14 mouse cellular contexts compared by ENCODE assay signal in genomic region chr11:100836923-100837702, GRCm38 (mm10). TPM values are rescaled to one million over a fixed set of nuclear protein-coding genes. Genes with fewer than 3 reads are reported as not detected.
DNase-seq lines count a peak whose midpoint lies in the region; ATAC-seq and TF ChIP-seq lines count a peak whose summit lies in the region.
"Had no signal": no experiment of that assay in that cellular context is flagged by ENCODE, and none has a peak within 500 bp of the region (broad histone marks: within the 10 kb centered on the region; RNA-seq: fewer than 3 reads in every experiment).

No protein-coding gene starts in this region.

- no peak overlapping the region for H3K4me2 ChIP-seq in liver, embryonic 14.5 days (ENCODE audit: low read depth)
- no peak overlapping the region for H3K4me2 ChIP-seq in liver, embryonic 12.5 days
- H3K4me2 ChIP-seq: heart, embryonic 11.5 days; limb, embryonic 13.5 days; midbrain, embryonic 12.5 days; neural tube, embryonic 15.5 days had no signal

- peak; percentile 70 for DNase-seq in CD4-positive, CD25-positive, alpha-beta regulatory T cell, adult 2 months (ENCODE audit: low read depth, low spot score)
- DNase-seq in liver, embryonic 14.5 days (ENCODE audit: low read depth in 3 of 3, low spot score in 3 of 3) = no peak
- DNase-seq in MEL (ENCODE audit: low read depth, low spot score) = peak; percentile 52
- no peak for DNase-seq in right cerebral cortex, adult 2 months (ENCODE audit: low spot score in 2 of 2)
- DNase-seq: cerebellum, adult 11-12 months had no signal

- TF ChIP-seq POLR2A in MEL (IDR thresholded peaks at IDR 0.05; ENCODE audit: control insufficient read depth in 1 of 2, insufficient read depth in 1 of 2, low read depth in 1 of 2, low read length in 2 of 2, poor library complexity in 1 of 2) = no peak

- H3K79me2 ChIP-seq in MEL (ENCODE audit: control insufficient read depth, insufficient read depth, low read length, poor library complexity) = peaks cover 16% of the 10 kb centered on the region

- H3K9ac ChIP-seq in liver, embryonic 14.5 days (replicated peaks) = no peak overlapping the region
- H3K9ac ChIP-seq in liver, embryonic 12.5 days = no peak overlapping the region
- no peak overlapping the region for H3K9ac ChIP-seq in MEL (ENCODE audit: control insufficient read depth, low read depth, low read length, poor library complexity, severe bottlenecking)
- H3K9ac ChIP-seq: limb, embryonic 13.5 days; midbrain, embryonic 12.5 days; neural tube, embryonic 15.5 days had no signal

- peaks cover 7 to 12% of the 10 kb centered on the region in 2 experiments; a peak in 3 of 4 replicates for H3K4me1 ChIP-seq in liver, embryonic 14.5 days (replicated peaks; ENCODE audit: control insufficient read depth in 2 of 2, insufficient read depth in 2 of 2, low read length in 1 of 2)
- peaks cover 47% of the 10 kb centered on the region for H3K4me1 ChIP-seq in liver, embryonic 12.5 days
- peaks cover 0 to 4% of the 10 kb centered on the region in 2 experiments; a peak in 1 of 4 replicates for H3K4me1 ChIP-seq in MEL (ENCODE audit: control insufficient read depth in 1 of 2, insufficient read depth in 2 of 2, low read length in 2 of 2)
- H3K4me1 ChIP-seq: midbrain, embryonic 12.5 days had no signal

- 0 out of 4 replicates have a peak overlapping the region, but pooled peaks of 1 of the 2 experiments have one; percentile 17 for H3K4me3 ChIP-seq in liver, embryonic 14.5 days (ENCODE audit: insufficient read depth in 1 of 2, low read depth in 2 of 2, low read length in 2 of 2)
- no peak overlapping the region for H3K4me3 ChIP-seq in liver, embryonic 12.5 days
- no peak overlapping the region for H3K4me3 ChIP-seq in MEL (ENCODE audit: control insufficient read depth in 1 of 2, insufficient read depth in 1 of 2, low read depth in 2 of 2, low read length in 2 of 2)
- H3K4me3 ChIP-seq: limb, embryonic 13.5 days; midbrain, embryonic 12.5 days; neural tube, embryonic 15.5 days had no signal

- 76% methylated on average over 9 of the region's 9 CpGs for WGBS in liver, embryonic 14.5 days (ENCODE audit: insufficient replicate concordance)
- WGBS in liver, embryonic 12.5 days (ENCODE audit: insufficient replicate concordance) = 73% methylated on average over 9 of the region's 9 CpGs

- ATAC-seq in CD4-positive, CD25-positive, alpha-beta regulatory T cell, adult 4 months = no peak
- no peak for ATAC-seq in liver, embryonic 14.5 days (ENCODE audit: insufficient read depth)
- no peak for ATAC-seq in liver, embryonic 12.5 days
- 0 out of 2 replicates have a peak, but pooled peaks have one; percentile 34 for ATAC-seq in monocyte, adult 5-6 weeks (replicated peaks; ENCODE audit: insufficient number of reproducible peaks, low FRiP score, low TSS enrichment, poor library complexity, severe bottlenecking)
- no peak for ATAC-seq in inflammation-experienced regulatory T-cells, adult 6 months
- ATAC-seq: hindbrain, embryonic 16.5 days had no signal

- peaks cover 3% of the 10 kb centered on the region for H3K9me3 ChIP-seq in liver, embryonic 14.5 days (ENCODE audit: control insufficient read depth, low read length)
- peaks cover 4% of the 10 kb centered on the region for H3K9me3 ChIP-seq in liver, embryonic 12.5 days (replicated peaks)
- no peaks in the 10 kb centered on the region for H3K9me3 ChIP-seq in MEL (replicated peaks; ENCODE audit: insufficient read depth, low read length)
- H3K9me3 ChIP-seq: limb, embryonic 13.5 days; neural tube, embryonic 15.5 days had no signal

- no peak overlapping the region for H3K27ac ChIP-seq in liver, embryonic 14.5 days
- no peak overlapping the region for H3K27ac ChIP-seq in liver, embryonic 12.5 days
- no peak overlapping the region for H3K27ac ChIP-seq in MEL (ENCODE audit: control insufficient read depth, low read depth, low read length)
- H3K27ac ChIP-seq: limb, embryonic 13.5 days; midbrain, embryonic 12.5 days; neural tube, embryonic 15.5 days had no signal

- TF ChIP-seq RAD21 in MEL (IDR thresholded peaks at IDR 0.05; ENCODE audit: low read depth, low read length) = peak; percentile 67

- no peak for TF ChIP-seq EP300 in liver, embryonic 14.5 days (IDR thresholded peaks at IDR 0.05; ENCODE audit: low read depth)
- TF ChIP-seq EP300 in MEL (IDR thresholded peaks at IDR 0.05; ENCODE audit: low read depth in 1 of 2, low read length in 2 of 2) = no peak

- H3K27me3 ChIP-seq in liver, embryonic 14.5 days (ENCODE audit: control insufficient read depth, insufficient read depth, low read length) = no peaks in the 10 kb centered on the region
- H3K27me3 ChIP-seq in liver, embryonic 12.5 days (replicated peaks) = no peaks in the 10 kb centered on the region
- H3K27me3 ChIP-seq in MEL (ENCODE audit: control insufficient read depth in 1 of 2, insufficient read depth in 2 of 2, low read length in 2 of 2) = no peaks in the 10 kb centered on the region
- H3K27me3 ChIP-seq: limb, embryonic 13.5 days; midbrain, embryonic 12.5 days; neural tube, embryonic 15.5 days had no signal

- TF ChIP-seq CTCF in liver, embryonic 14.5 days (IDR thresholded peaks at IDR 0.05; ENCODE audit: low read depth) = peak; percentile 70
- peak; percentile 64 to 67 (median 66) for TF ChIP-seq CTCF in MEL (IDR thresholded peaks at IDR 0.05 in 2 of 3, conservative IDR thresholded peaks at IDR 0.05 in 1 of 3; ENCODE audit: control insufficient read depth in 1 of 3, insufficient read depth in 1 of 3, low read depth in 2 of 3, low read length in 3 of 3, poor library complexity in 1 of 3, severe bottlenecking in 1 of 3)

- H3K36me3 ChIP-seq in liver, embryonic 14.5 days (replicated peaks; ENCODE audit: control insufficient read depth, insufficient read depth, low read depth) = no peaks in the 10 kb centered on the region
- peaks cover 6% of the 10 kb centered on the region; the same call in 1 of the 2 replicates for H3K36me3 ChIP-seq in liver, embryonic 12.5 days
- peaks cover 2 to 4% of the 10 kb centered on the region in 2 experiments; a peak in 1 of 4 replicates for H3K36me3 ChIP-seq in MEL (ENCODE audit: control insufficient read depth in 1 of 2, insufficient read depth in 2 of 2, low read length in 2 of 2)
- H3K36me3 ChIP-seq: limb, embryonic 13.5 days; midbrain, embryonic 12.5 days; neural tube, embryonic 15.5 days had no signal

TF ChIP-seq in MEL, 35 proteins besides CTCF, POLR2A, EP300 and RAD21:
- no peak for TF ChIP-seq TAL1 (IDR thresholded peaks at IDR 0.05; ENCODE audit: low read length)
- TF ChIP-seq SMC3 (IDR thresholded peaks at IDR 0.05; ENCODE audit: low read depth, low read length) = peak; percentile 66
- no peak for TF ChIP-seq MYB (IDR thresholded peaks at IDR 0.05; ENCODE audit: low read depth, low read length)
- peak; percentile 40 for TF ChIP-seq ZC3H11A (IDR thresholded peaks at IDR 0.05; ENCODE audit: low read depth, low read length)

RNA-seq across cellular contexts. Expression of gene Stat5b, which starts 13.4 kb away (rescaled TPM):
- 10 to 100 TPM; 39.3 to 53.2 TPM for polyA plus RNA-seq in CD4-positive, CD25-positive, alpha-beta regulatory T cell, adult 4 months (2017; shearing (Covaris generic))
- polyA plus RNA-seq in liver, embryonic 14.5 days (2012; rRNA removed) = 10.6 and 12.4 TPM in 2 replicates
- polyA plus RNA-seq in liver, embryonic 14.5 days (2014; fragmentation: Nextera tagmentation; extraction: Ambion mirVana) = 16.4 and 19.3 TPM in 2 replicates
- polyA plus RNA-seq in liver, embryonic 12.5 days (2016; fragmentation: Nextera tagmentation; extraction: Ambion mirVana) = 31.6 and 33.7 TPM in 2 replicates
- 28.7 and 29.3 TPM in 2 replicates for total RNA-seq in MEL (2012; rRNA removed)
- 10 to 100 TPM; 32.3 to 37.0 TPM for polyA plus RNA-seq in MEL (2012; ENCODE audit: insufficient read depth in 1 of 2, insufficient read length in 2 of 2, low read depth in 1 of 2, low replicate concordance in 2 of 2, missing spikeins in 1 of 2)
- total RNA-seq in monocyte, adult 5-6 weeks (2017) = 71.6 to 86.1 TPM (median 75.5 TPM) in 3 replicates
- polyA plus RNA-seq in inflammation-experienced regulatory T-cells, adult 6 months (2017; shearing (Covaris generic)) = 10 to 100 TPM; 25.2 to 40.4 (median 33.7) TPM

RNA-seq across cellular contexts. Expression of gene Stat5a, which starts 22.0 kb away (rescaled TPM):
- polyA plus RNA-seq in CD4-positive, CD25-positive, alpha-beta regulatory T cell, adult 4 months (2017; shearing (Covaris generic)) = 10 to 100 TPM; 37.9 to 52.4 TPM
- polyA plus RNA-seq in liver, embryonic 14.5 days (2012; rRNA removed) = 7.8 and 8.5 TPM in 2 replicates
- polyA plus RNA-seq in liver, embryonic 14.5 days (2014; fragmentation: Nextera tagmentation; extraction: Ambion mirVana) = 7.2 and 8.6 TPM in 2 replicates
- 16.0 and 17.7 TPM in 2 replicates for polyA plus RNA-seq in liver, embryonic 12.5 days (2016; fragmentation: Nextera tagmentation; extraction: Ambion mirVana)
- total RNA-seq in MEL (2012; rRNA removed) = 54.2 and 59.0 TPM in 2 replicates
- polyA plus RNA-seq in MEL (2012; ENCODE audit: insufficient read depth in 1 of 2, insufficient read length in 2 of 2, low read depth in 1 of 2, low replicate concordance in 2 of 2, missing spikeins in 1 of 2) = 10 to 100 TPM in 1 of 2 experiments, not detected in 1; 86.8 TPM
- total RNA-seq in monocyte, adult 5-6 weeks (2017) = 20.0 to 28.0 TPM (median 25.1 TPM) in 3 replicates
- 10 to 100 TPM; 31.2 to 34.1 (median 31.3) TPM for polyA plus RNA-seq in inflammation-experienced regulatory T-cells, adult 6 months (2017; shearing (Covaris generic))

Comparison
In these comparisons a context has a peak if more than half of its experiments do, and no peak if none do; other contexts are left out.
1. DNase-seq: peak in CD4-positive, CD25-positive, alpha-beta regulatory T cell, adult 2 months (single experiment) and MEL (single experiment); none in liver, embryonic 14.5 days (0 of 3) and right cerebral cortex, adult 2 months (0 of 2).